Mouse (Mus musculus) retina, embryonic 14.5 days (tissue): Measurements from ENCODE around the gene Alg12.
"Not testable (repeated sequence)": the region's sequence is repeated elsewhere in the genome, so short reads cannot be mapped to it uniquely, and the experiment has no call there.

Experiments
- DNase-seq: peaks from one replicate; pipeline ENCODE4 v3.0.0-alpha.2; 2015; ENCODE audit warnings: low spot score

The Alg12 gene

GRCm38 (mm10) chr15:88774630-88775029 lies 44.5 kb downstream of the Alg12 start:
- not testable (repeated sequence) for DNase-seq

- DNase-seq = no peak
Measured at GRCm38 (mm10) chr15:88768537-88768936, 50.6 kb downstream of the Alg12 start.

GRCm38 (mm10) chr15:88766139-88766538 lies 53.0 kb downstream of the Alg12 start:
- DNase-seq = not testable (repeated sequence)

- DNase-seq = no peak
Measured at GRCm38 (mm10) chr15:88761551-88761950, 57.6 kb downstream of the Alg12 start.

GRCm38 (mm10) chr15:88758061-88758460 lies 61.1 kb downstream of the Alg12 start:
- DNase-seq = no peak

GRCm38 (mm10) chr15:88755761-88756160 lies 63.4 kb downstream of the Alg12 start:
- no peak for DNase-seq
